Mouse (Mus musculus) liver, embryonic 14.5 days (tissue): ENCODE results near the gene Cyp4a32. TPM values are rescaled to one million over a fixed set of nuclear protein-coding genes. Genes with fewer than 3 reads are reported as not detected.
"Not testable (repeated sequence)": the region's sequence is repeated elsewhere in the genome, so short reads cannot be mapped to it uniquely, and the experiment has no call there.

ENCODE experiments used
- ATAC-seq: fragments of 200-750 bp; cut with Nextera tagmentation; 2 replicates; pipeline ENCODE4 v1.8.0; 2017; ENCODE audit warnings: moderate number of reproducible peaks, mild to moderate bottlenecking, moderate library complexity; ENCODE audit not compliant: insufficient read depth
- DNase-seq, 3 experiments: peaks; one replicate each; pipeline ENCODE4 v3.0.0-alpha.2; 2012 to 2013; ENCODE audit warnings: low read depth in 3 of 3, low spot score in 3 of 3
- H3K27ac ChIP-seq: fragments of 300-500 bp; sonication (generic); 2 replicates; pipeline ENCODE4 v1.5.1; 2014; ENCODE audit warnings: moderate library complexity, mild to moderate bottlenecking, control low read depth, inconsistent platforms
- H3K27me3 ChIP-seq: fragments of 300-500 bp; sonication (generic); 2 replicates; pipeline ENCODE4 v1.6.1; 2014; ENCODE audit warnings: mild to moderate bottlenecking, low read length, moderate library complexity; ENCODE audit not compliant: control insufficient read depth, insufficient read depth
- H3K36me3 ChIP-seq: fragments of 300-500 bp; sonication (generic); replicated peaks from 2 replicates; pipeline ENCODE4 v1.6.1; 2014; ENCODE audit warnings: low read depth; ENCODE audit not compliant: control insufficient read depth, insufficient read depth
- H3K4me1 ChIP-seq, 2 experiments: fragments of 200-500 bp in 1 of 2; fragments of 300-500 bp in 1 of 2; sonication (generic) in 1 of 2; replicated peaks; 2 replicates each; pipeline ENCODE4 v1.6.1; 2012 to 2014; ENCODE audit warnings: antibody characterized with exemption in 1 of 2, inconsistent platforms in 1 of 2, low read length in 1 of 2; ENCODE audit not compliant: control insufficient read depth in 2 of 2, insufficient read depth in 2 of 2
- H3K4me2 ChIP-seq: fragments of 300-500 bp; sonication (generic); 2 replicates; pipeline ENCODE4 v1.6.1; 2014; ENCODE audit warnings: low read depth, mild to moderate bottlenecking, control low read depth, moderate library complexity
- H3K4me3 ChIP-seq, 2 experiments: fragments of 200-500 bp in 1 of 2; fragments of 300-500 bp in 1 of 2; sonication (generic) in 1 of 2; 2 replicates each; pipeline ENCODE4 v1.5.1; 2012 to 2014; ENCODE audit warnings: low read depth in 2 of 2, low read length in 2 of 2, mild to moderate bottlenecking in 2 of 2, control low read depth in 1 of 2, inconsistent platforms in 1 of 2, moderate library complexity in 1 of 2; ENCODE audit not compliant: insufficient read depth in 1 of 2
- H3K9ac ChIP-seq: fragments of 300-500 bp; sonication (generic); replicated peaks from 2 replicates; pipeline ENCODE4 v1.6.1; 2014; ENCODE audit warnings: mild to moderate bottlenecking, control low read depth, moderate library complexity
- H3K9me3 ChIP-seq: fragments of 300-500 bp; sonication (generic); 2 replicates; pipeline ENCODE4 v1.6.1; 2016; ENCODE audit warnings: low read length, mixed read lengths; ENCODE audit not compliant: control insufficient read depth
- CTCF ChIP-seq: IDR thresholded peaks from 2 replicates; pipeline ENCODE4 v1.5.1; 2016; ENCODE audit warnings: antibody characterized with exemption, low read depth, control low read depth
- EP300 ChIP-seq: IDR thresholded peaks from 2 replicates; pipeline ENCODE4 v1.6.1; 2016; ENCODE audit warnings: antibody characterized with exemption, low read depth
- WGBS: fragments of 180-500 bp; shearing (Covaris S2); extraction: QIAGEN DNeasy Blood & Tissue Kit; methylation state at CpG from one replicate; pipeline ENCODE4 v1.1.7; 2014; ENCODE audit not compliant: insufficient replicate concordance; 5-methylcytosine and 5-hydroxymethylcytosine counted together
- polyA plus RNA-seq, 2 experiments: library from polyadenylated mRNA; depleted of rRNA in 1 of 2; stranded (reverse) in 1 of 2; unstranded in 1 of 2; fragments of >200 nt; fragmentation: Nextera tagmentation in 1 of 2; extraction: Ambion mirVana in 1 of 2; gene quantifications; 2 replicates each; pipeline versions ENCODE4 v1.2.1 to v1.2.3; 2012 to 2014

Cyp4a32 gene
- polyA plus RNA-seq (2012; rRNA removed) (not detected in 2 replicates), polyA plus RNA-seq (2014; fragmentation: Nextera tagmentation; extraction: Ambion mirVana) (not detected in 2 replicates)

DNA sequence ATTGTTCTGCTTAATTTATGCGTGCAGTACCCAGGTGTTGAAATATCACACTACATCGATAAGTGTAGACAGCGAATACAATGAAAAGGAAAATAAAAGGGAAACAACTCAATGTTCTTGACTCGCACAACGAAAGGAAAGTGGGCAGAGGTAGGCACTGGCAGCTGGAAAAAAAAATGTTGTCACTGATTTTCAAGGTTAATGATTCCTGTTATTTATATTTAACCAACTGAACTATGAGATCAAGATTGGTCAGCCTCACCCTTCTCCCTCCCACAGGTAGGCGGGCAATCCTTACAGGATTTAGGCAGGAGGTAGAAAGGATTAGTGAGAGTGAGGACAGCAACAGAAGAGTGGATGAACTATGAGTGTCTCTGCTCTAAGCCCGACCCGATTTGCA, at the start of gene Cyp4a32:
Gene Cyp4a32, plus strand, starts transcription at position 359 of the 400 bp plus-strand sequence.
- not testable (repeated sequence) for H3K4me1 ChIP-seq, ATAC-seq, DNase-seq, H3K27ac ChIP-seq, H3K9ac ChIP-seq, H3K9me3 ChIP-seq, H3K36me3 ChIP-seq, H3K4me2 ChIP-seq, H3K27me3 ChIP-seq, H3K4me3 ChIP-seq
- WGBS: 73% methylated on average over 8 of the region's 8 CpGs

GRCm38 (mm10) chr4:115552726-115553125, 48.0 kb upstream of the Cyp4a32 start:
- ATAC-seq: no peak
- 64% methylated on average over 3 of the region's 3 CpGs for WGBS
- TF ChIP-seq EP300 (no peak), CTCF (no peak)
- no peaks in the 10 kb centered on the region for H3K27me3 ChIP-seq
- no peak overlapping the region for H3K27ac ChIP-seq
- no peak overlapping the region for H3K4me2 ChIP-seq
- H3K4me1 ChIP-seq: no peaks in the 10 kb centered on the region
- DNase-seq: no peak
- no peaks in the 10 kb centered on the region for H3K36me3 ChIP-seq
- H3K4me3 ChIP-seq: no peak overlapping the region
- H3K9ac ChIP-seq: no peak overlapping the region
- H3K9me3 ChIP-seq: no peaks in the 10 kb centered on the region

DNA sequence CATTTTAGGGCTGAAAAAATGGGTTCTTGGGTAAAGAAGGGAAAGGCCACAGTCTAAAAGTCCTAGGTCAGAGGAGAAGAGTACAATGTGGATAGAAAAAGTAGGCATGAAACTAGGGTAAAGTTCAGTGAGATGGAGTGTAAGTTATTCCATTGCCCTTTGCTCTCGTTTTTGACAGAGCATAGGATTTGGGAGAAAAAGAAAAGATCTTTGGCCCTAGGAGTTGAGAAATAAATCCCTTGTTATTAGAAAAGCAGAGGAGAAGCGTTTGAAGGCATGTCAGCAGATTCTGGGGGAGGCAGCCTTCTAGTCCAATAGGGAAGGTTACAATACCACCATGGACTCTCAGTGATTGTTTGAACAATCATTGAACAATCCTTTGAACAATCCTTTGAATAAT, 45.3 kb upstream of the Cyp4a32 start:
- Histone ChIP-seq H3K27me3 (no peaks in the 10 kb centered on the region), H3K36me3 (no peaks in the 10 kb centered on the region), H3K4me2 (no peak overlapping the region), H3K9ac (no peak overlapping the region), H3K27ac (no peak overlapping the region), H3K9me3 (no peaks in the 10 kb centered on the region), H3K4me3 (no peak overlapping the region), H3K4me1 (no peaks in the 10 kb centered on the region)
- no peak for ATAC-seq
- no peak for DNase-seq
- 44% methylated on average over 2 of the region's 2 CpGs for WGBS
- TF ChIP-seq CTCF (no peak), EP300 (no peak)

DNA sequence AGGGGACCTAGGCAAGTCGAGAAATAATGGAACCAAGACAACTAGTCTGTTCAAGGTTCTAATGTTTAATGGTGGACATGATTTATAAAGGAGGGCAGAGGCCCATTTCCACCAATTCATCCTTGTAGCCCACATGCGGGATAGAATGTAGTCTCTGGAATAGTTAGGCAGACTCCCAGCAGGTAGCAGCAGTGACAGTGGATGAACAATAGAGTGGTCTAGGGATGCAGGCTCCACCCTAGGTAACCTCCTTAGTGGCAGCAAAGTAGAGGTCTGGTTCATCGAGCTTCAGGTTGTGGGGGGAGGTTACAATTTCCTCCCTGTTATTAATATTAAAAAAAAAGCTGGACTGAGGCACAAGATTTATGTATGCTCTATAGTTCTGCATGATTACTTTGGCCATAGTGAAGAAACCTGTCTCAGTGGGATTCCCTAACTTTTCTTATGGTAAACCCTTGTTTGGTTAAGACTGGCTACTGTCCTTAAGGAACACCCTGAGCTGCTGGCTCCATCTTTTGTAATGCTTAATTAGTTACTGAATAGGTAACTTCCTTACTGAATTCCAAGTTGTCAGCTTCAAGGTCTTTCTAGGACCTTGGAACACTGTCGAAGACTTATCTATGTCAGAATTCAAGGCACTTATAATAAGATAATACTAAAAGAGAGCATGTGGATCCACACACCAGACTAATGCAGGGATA, 42.8 kb upstream of the Cyp4a32 start:
- no peak for TF ChIP-seq CTCF
- no peak for TF ChIP-seq EP300
- no peak overlapping the region for H3K4me2 ChIP-seq
- no peak for ATAC-seq
- H3K4me3 ChIP-seq: no peak overlapping the region
- H3K27ac ChIP-seq: no peak overlapping the region
- H3K9me3 ChIP-seq: no peaks in the 10 kb centered on the region
- H3K4me1 ChIP-seq: no peaks in the 10 kb centered on the region
- WGBS: 49% methylated on average over 4 of the region's 4 CpGs
- no peak for DNase-seq
- H3K9ac ChIP-seq: no peak overlapping the region
- H3K27me3 ChIP-seq: no peaks in the 10 kb centered on the region
- H3K36me3 ChIP-seq: no peaks in the 10 kb centered on the region

DNA sequence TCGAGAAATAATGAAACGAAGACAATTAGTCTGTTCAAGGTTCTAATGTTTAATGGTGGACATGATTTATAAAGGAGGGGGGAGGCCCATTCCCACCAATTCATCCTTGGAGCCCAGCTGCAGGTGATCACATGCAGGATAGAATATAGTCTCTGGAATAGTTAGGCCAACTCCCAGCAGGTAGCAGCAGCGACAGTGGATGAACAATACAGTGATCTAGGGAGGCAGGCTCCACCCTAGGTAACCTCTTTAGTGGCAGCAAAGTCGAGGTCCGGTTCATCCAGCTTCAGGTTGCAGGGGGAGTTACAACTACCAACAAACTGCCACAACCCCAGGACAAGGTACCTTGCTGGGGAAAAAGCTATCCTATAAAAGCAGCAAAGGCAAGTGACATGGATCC, 39.5 kb upstream of the Cyp4a32 start:
- not testable (repeated sequence) for H3K27ac ChIP-seq, DNase-seq, H3K4me3 ChIP-seq, H3K36me3 ChIP-seq, H3K4me2 ChIP-seq, ATAC-seq, H3K4me1 ChIP-seq, H3K9ac ChIP-seq, H3K27me3 ChIP-seq, H3K9me3 ChIP-seq
- WGBS: 50% methylated on average over 5 of the region's 5 CpGs
